Mouse (Mus musculus) brain, adult 2 months (tissue): ENCODE measurements around the gene Mtch1.
A peak's percentile ranks its signal among the peaks of the same experiment; 100 is the strongest.

Experiments
- DNase-seq: peaks from one replicate; pipeline ENCODE4 v3.0.0; 2011; ENCODE audit warnings: low read depth, low spot score

The Mtch1 gene

GRCm38 (mm10) chr17:29310056-29310623 lies 37.6 kb downstream of the Mtch1 start:
- no peak for DNase-seq

- no peak for DNase-seq
Observed at GRCm38 (mm10) chr17:29305871-29306270, 41.9 kb downstream of the Mtch1 start.

- DNase-seq: peak; percentile 45
Observed at GRCm38 (mm10) chr17:29305058-29305806, 42.5 kb downstream of the Mtch1 start.

GRCm38 (mm10) chr17:29304376-29305057 lies 43.2 kb downstream of the Mtch1 start:
- no peak for DNase-seq

- no peak for DNase-seq
Observed at GRCm38 (mm10) chr17:29303856-29304255, 43.9 kb downstream of the Mtch1 start.

- DNase-seq: no peak
Observed at GRCm38 (mm10) chr17:29303087-29303486, 44.6 kb downstream of the Mtch1 start.

- peak; percentile 49 for DNase-seq
Observed at GRCm38 (mm10) chr17:29302149-29302548, 45.6 kb downstream of the Mtch1 start.

GRCm38 (mm10) chr17:29301421-29301820 lies 46.3 kb downstream of the Mtch1 start:
- DNase-seq: peak; percentile 51

- DNase-seq: peak; percentile 68
Observed at GRCm38 (mm10) chr17:29300926-29301325, 46.8 kb downstream of the Mtch1 start.

- no peak for DNase-seq
Observed at GRCm38 (mm10) chr17:29299282-29299681, 48.5 kb downstream of the Mtch1 start.

GRCm38 (mm10) chr17:29297813-29298212 lies 49.9 kb downstream of the Mtch1 start:
- DNase-seq: no peak

- DNase-seq: no peak
Observed at GRCm38 (mm10) chr17:29297321-29297720, 50.4 kb downstream of the Mtch1 start.

GRCm38 (mm10) chr17:29295835-29296234 lies 51.9 kb downstream of the Mtch1 start:
- no peak for DNase-seq

- DNase-seq: peak; percentile 38
Observed at GRCm38 (mm10) chr17:29293807-29294605, 53.7 kb downstream of the Mtch1 start.

- DNase-seq: no peak
Observed at GRCm38 (mm10) chr17:29292996-29293395, 54.7 kb downstream of the Mtch1 start.

- no peak for DNase-seq
Observed at GRCm38 (mm10) chr17:29291793-29292192, 55.9 kb downstream of the Mtch1 start.

- DNase-seq: peak; percentile 53
Observed at GRCm38 (mm10) chr17:29282216-29282952, 65.3 kb downstream of the Mtch1 start.
